Mouse (Mus musculus) kidney, postnatal 0 days (tissue): Measurements from ENCODE around the gene Kcnc3. TPM values are rescaled to one million over a fixed set of nuclear protein-coding genes. Genes with fewer than 3 reads are reported as not detected.

Experiments used
- ATAC-seq: fragments of 200-750 bp; cut with Nextera tagmentation; replicated peaks from 2 replicates; pipeline ENCODE4 v1.8.0; 2017; ENCODE audit warnings: low read depth, moderate number of reproducible peaks, moderate TSS enrichment, moderate library complexity; ENCODE audit not compliant: low FRiP score
- DNase-seq: peaks from one replicate; pipeline ENCODE4 v3.0.0-alpha.2; 2016; ENCODE audit warnings: low spot score
- H3K27ac ChIP-seq: fragments of 300-500 bp; sonication (generic); 2 replicates; pipeline ENCODE4 v1.5.1; 2014; ENCODE audit warnings: mild to moderate bottlenecking
- H3K27me3 ChIP-seq: fragments of 300-500 bp; sonication (generic); 2 replicates; pipeline ENCODE4 v1.6.1; 2014; ENCODE audit warnings: low read length, mixed read lengths; ENCODE audit not compliant: insufficient read depth
- H3K36me3 ChIP-seq: fragments of 300-500 bp; sonication (generic); 2 replicates; pipeline ENCODE4 v1.6.1; 2014; ENCODE audit warnings: low read length, mixed read lengths; ENCODE audit not compliant: insufficient read depth
- H3K4me1 ChIP-seq: fragments of 300-500 bp; sonication (generic); replicated peaks from 2 replicates; pipeline ENCODE4 v1.6.1; 2014; ENCODE audit warnings: antibody characterized with exemption, low read length, mixed read lengths; ENCODE audit not compliant: insufficient read depth
- H3K4me2 ChIP-seq: fragments of 300-500 bp; sonication (generic); 2 replicates; pipeline ENCODE4 v1.6.1; 2014; ENCODE audit warnings: mild to moderate bottlenecking, low read length, moderate library complexity, mixed read lengths
- H3K4me3 ChIP-seq: fragments of 300-500 bp; sonication (generic); replicated peaks from 2 replicates; pipeline ENCODE4 v1.5.1; 2014; ENCODE audit warnings: low read depth, low read length
- H3K9ac ChIP-seq: fragments of 300-500 bp; sonication (generic); 2 replicates; pipeline ENCODE4 v1.6.1; 2014; ENCODE audit warnings: low read depth, low read length
- H3K9me3 ChIP-seq: fragments of 300-500 bp; sonication (generic); replicated peaks from 2 replicates; pipeline ENCODE4 v1.6.1; 2016; ENCODE audit warnings: low read length, inconsistent platforms, mixed read lengths
- CTCF ChIP-seq: IDR thresholded peaks from 2 replicates; pipeline ENCODE4 v1.5.1; 2016; ENCODE audit warnings: antibody characterized with exemption, low read depth, mild to moderate bottlenecking, moderate library complexity
- WGBS: fragments of 180-500 bp; shearing (Covaris S2); extraction: QIAGEN DNeasy Blood & Tissue Kit; methylation state at CpG from one replicate; pipeline ENCODE4 v1.1.7; 2014; 5-methylcytosine and 5-hydroxymethylcytosine counted together
- polyA plus RNA-seq: library from polyadenylated mRNA; unstranded; fragments of >200 nt; fragmentation: Nextera tagmentation; extraction: Ambion mirVana; gene quantifications from 2 replicates; pipeline ENCODE4 v1.2.1, GENCODE M21; 2015

Gene Kcnc3
- polyA plus RNA-seq, 1 experiment from 2014 or later: 0.30 TPM

GRCm38 (mm10) chr7:44598336-44598735 is 7.9 kb downstream of the Kcnc3 start:
- no peak for DNase-seq
- no peak for TF ChIP-seq CTCF
- Histone ChIP-seq H3K9me3 (no peaks in the 10 kb centered on the region), H3K4me3 (no peak overlapping the region), H3K36me3 (no peaks in the 10 kb centered on the region), H3K9ac (no peak overlapping the region), H3K27me3 (peaks cover 25% of the 10 kb centered on the region), H3K4me1 (no peaks in the 10 kb centered on the region), H3K27ac (no peak overlapping the region), H3K4me2 (no peak overlapping the region)
- no peak for ATAC-seq
- WGBS: 81% methylated on average over 11 of the region's 12 CpGs

GRCm38 (mm10) chr7:44600691-44601262 is 10.3 kb downstream of the Kcnc3 start:
- no peaks in the 10 kb centered on the region for H3K9me3 ChIP-seq
- ATAC-seq (no peak), DNase-seq (no peak)
- TF ChIP-seq CTCF: no peak
- H3K27ac ChIP-seq: no peak overlapping the region
- 0 out of 2 replicates have a peak, but pooled peaks cover 4% of the 10 kb centered on the region for H3K4me1 ChIP-seq
- no peak overlapping the region for H3K4me2 ChIP-seq
- 84% methylated on average over 10 of the region's 10 CpGs for WGBS
- no peak overlapping the region for H3K4me3 ChIP-seq
- peaks cover 25% of the 10 kb centered on the region for H3K27me3 ChIP-seq
- no peak overlapping the region for H3K9ac ChIP-seq
- H3K36me3 ChIP-seq: no peaks in the 10 kb centered on the region

- H3K27ac ChIP-seq: no peak overlapping the region
- no peak for TF ChIP-seq CTCF
- no peaks in the 10 kb centered on the region for H3K9me3 ChIP-seq
- 0 out of 2 replicates have a peak, but pooled peaks cover 4% of the 10 kb centered on the region for H3K4me1 ChIP-seq
- ATAC-seq (no peak), DNase-seq (no peak)
- H3K9ac ChIP-seq: no peak overlapping the region
- H3K36me3 ChIP-seq: no peaks in the 10 kb centered on the region
- no peak overlapping the region for H3K4me3 ChIP-seq
- WGBS: 16% methylated on average over 19 of the region's 19 CpGs
- H3K27me3 ChIP-seq: peaks cover 25% of the 10 kb centered on the region
- H3K4me2 ChIP-seq: no peak overlapping the region
These were observed 11.2 kb downstream of the Kcnc3 start for GRCm38 (mm10) chr7:44601646-44602045.

GRCm38 (mm10) chr7:44602443-44602842 is 12.0 kb downstream of the Kcnc3 start:
- 14% methylated on average over 11 of the region's 11 CpGs for WGBS
- 0 out of 2 replicates have a peak, but pooled peaks cover 4% of the 10 kb centered on the region for H3K4me1 ChIP-seq
- no peak overlapping the region for H3K4me2 ChIP-seq
- TF ChIP-seq CTCF: no peak
- DNase-seq (no peak), ATAC-seq (no peak)
- H3K27me3 ChIP-seq: peaks cover 25% of the 10 kb centered on the region
- no peak overlapping the region for H3K4me3 ChIP-seq
- H3K27ac ChIP-seq: no peak overlapping the region
- no peaks in the 10 kb centered on the region for H3K36me3 ChIP-seq
- no peaks in the 10 kb centered on the region for H3K9me3 ChIP-seq
- no peak overlapping the region for H3K9ac ChIP-seq

GRCm38 (mm10) chr7:44603186-44603855 is 12.9 kb downstream of the Kcnc3 start:
- Histone ChIP-seq H3K9me3 (no peaks in the 10 kb centered on the region), H3K4me1 (0 out of 2 replicates have a peak, but pooled peaks cover 4% of the 10 kb centered on the region), H3K9ac (no peak overlapping the region), H3K4me3 (no peak overlapping the region), H3K4me2 (peak overlapping the region; percentile 50; the same call in 1 of the 2 replicates), H3K36me3 (no peaks in the 10 kb centered on the region), H3K27me3 (peaks cover 25% of the 10 kb centered on the region), H3K27ac (no peak overlapping the region)
- no peak for TF ChIP-seq CTCF
- DNase-seq: no peak
- WGBS: 1% methylated on average over 20 of the region's 20 CpGs
- ATAC-seq: no peak

GRCm38 (mm10) chr7:44604139-44604606 is 13.7 kb downstream of the Kcnc3 start:
- peak overlapping the region; percentile 50 for H3K4me2 ChIP-seq
- H3K27ac ChIP-seq: no peak overlapping the region
- ATAC-seq (0 out of 2 replicates have a peak, but pooled peaks have one; percentile 53), DNase-seq (peak; percentile 27)
- peak; percentile 5; the same call in 1 of the 2 replicates for TF ChIP-seq CTCF
- WGBS: under 1% methylated on average over 21 of the region's 25 CpGs
- no peaks in the 10 kb centered on the region for H3K36me3 ChIP-seq
- peak overlapping the region; percentile 13; the same call in 1 of the 2 replicates for H3K4me3 ChIP-seq
- H3K27me3 ChIP-seq: peaks cover 29% of the 10 kb centered on the region
- H3K9ac ChIP-seq: no peak overlapping the region
- H3K9me3 ChIP-seq: no peaks in the 10 kb centered on the region
- H3K4me1 ChIP-seq: 0 out of 2 replicates have a peak, but pooled peaks cover 4% of the 10 kb centered on the region
